Mouse (Mus musculus): ENCODE measurements around the gene Kctd2. TPM values are rescaled to one million over a fixed set of nuclear protein-coding genes. Genes with fewer than 3 reads are reported as not detected.

The Kctd2 gene
- total RNA-seq (2023), result 52.0 TPM

GRCm38 (mm10) chr11:115419531-115420237 is at the start of gene Kctd2, which contains the start of gene Atp5h:
Gene Kctd2 (plus strand): TSS chr11:115420128.
Gene Atp5h (minus strand): TSS chr11:115419962.

DNA sequence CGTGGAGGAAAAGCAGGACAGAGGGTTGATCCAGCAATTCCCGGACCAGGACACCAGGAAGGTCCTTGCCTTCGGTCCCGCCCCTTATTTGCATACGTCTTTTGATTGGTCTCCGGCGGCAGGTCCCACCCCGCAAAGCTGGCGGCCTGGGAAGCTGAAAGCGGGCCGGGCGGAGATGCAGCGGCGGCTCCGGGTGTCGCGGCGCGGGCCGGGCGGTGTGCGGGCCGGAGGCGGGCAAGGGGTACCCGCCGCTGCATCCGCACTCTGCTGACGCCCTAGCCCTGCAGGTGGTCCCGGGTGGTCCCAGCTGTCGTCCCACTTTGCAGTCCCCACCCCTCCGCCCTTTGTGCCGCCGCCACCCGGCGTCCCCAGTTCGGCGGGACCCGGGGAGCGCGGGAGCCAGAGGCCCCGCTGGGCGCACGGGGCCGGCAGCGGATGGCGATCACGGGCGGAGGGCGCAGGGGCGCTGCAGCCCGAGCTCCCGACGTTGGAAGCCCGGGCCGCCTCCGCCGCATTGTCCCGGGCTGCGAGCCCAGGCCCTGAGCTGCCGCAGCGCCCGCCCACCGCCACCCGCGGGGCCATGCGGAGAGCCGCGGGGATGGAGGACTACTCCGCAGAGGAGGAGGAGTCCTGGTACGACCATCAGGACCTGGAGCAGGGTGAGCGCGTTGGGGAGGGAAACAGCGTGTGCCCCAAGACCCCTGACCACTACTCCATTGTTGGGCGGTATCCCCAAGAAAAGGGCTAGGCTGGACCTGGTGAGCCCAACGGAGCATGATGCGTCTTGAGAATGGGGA is 38.0 kb upstream of the Kctd2 start, which contains the start of gene Cdr2l:
TSS of gene Cdr2l (plus strand) at position 174 of the 797 bp plus-strand sequence.

GRCm38 (mm10) chr11:115403338-115404124 is 16.4 kb upstream of the Kctd2 start, which contains the start of gene Mrpl58:
Gene Mrpl58 (plus strand): TSS chr11:115403752.

GRCm38 (mm10) chr11:115439906-115440595 is 20.1 kb downstream of the Kctd2 start, which contains the start of gene Trim80:
Gene Trim80 (plus strand): TSS chr11:115440545.

DNA sequence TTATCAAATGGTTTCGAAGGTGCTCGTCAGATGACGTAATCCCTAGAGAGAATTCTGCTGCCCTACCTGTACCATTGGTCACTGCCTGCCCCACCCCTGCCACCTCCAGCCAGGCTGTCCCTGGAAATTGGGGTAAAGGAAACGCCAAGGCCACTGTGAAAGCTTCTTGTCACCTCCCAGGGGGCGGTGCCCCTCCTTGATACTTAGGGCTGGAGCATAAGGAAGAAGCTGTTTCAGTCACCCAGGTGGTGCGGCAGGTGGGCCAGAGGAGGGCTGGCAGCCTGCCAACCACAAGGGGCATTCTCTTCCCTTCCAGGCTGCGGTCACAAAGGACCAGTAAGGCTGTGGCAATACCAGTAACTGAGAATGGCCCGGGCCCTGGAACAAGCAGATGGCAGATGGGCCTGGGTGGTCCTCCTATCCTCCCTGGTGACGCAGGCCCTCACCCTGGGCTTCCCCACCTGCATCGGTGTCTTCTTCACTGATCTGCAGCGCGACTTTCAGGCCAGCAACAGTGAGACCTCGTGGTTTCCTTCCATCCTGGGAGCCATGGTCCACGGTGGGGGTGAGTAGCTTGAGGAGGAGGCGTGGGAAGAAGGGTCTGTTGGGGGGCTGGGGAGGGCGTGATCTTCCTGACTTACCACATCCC is 42.4 kb downstream of the Kctd2 start, which contains the start of gene Slc16a5:
TSS of gene Slc16a5 (plus strand) at position 232 of the 649 bp plus-strand sequence.

GRCm38 (mm10) chr11:115475025-115475757 is 55.3 kb downstream of the Kctd2 start, which contains the start of gene Armc7:
Gene Armc7 (plus strand): TSS chr11:115475667.

Other genes with a start within 250 kb of the Kctd2 start
- 11.2 TPM for gene Tmem104, start 232.6 kb upstream of the Kctd2 start, total RNA-seq (2023)
- gene Nat9, start 232.3 kb upstream of the Kctd2 start, total RNA-seq (2023), result 11.8 TPM
- gene Grin2c, start 152.9 kb upstream of the Kctd2 start, total RNA-seq (2023), result not detected
- 17.1 TPM for gene Fdxr, start 143.1 kb upstream of the Kctd2 start, total RNA-seq (2023)
- 1.1 TPM for gene Fads6, start 122.5 kb upstream of the Kctd2 start, total RNA-seq (2023)
- not detected for gene Otop2, start 113.0 kb upstream of the Kctd2 start, total RNA-seq (2023)
- not detected for gene Ush1g, start 98.1 kb upstream of the Kctd2 start, total RNA-seq (2023)
- not detected for gene Otop3, start 85.4 kb upstream of the Kctd2 start, total RNA-seq (2023)
- gene Hid1, start 52.4 kb upstream of the Kctd2 start, total RNA-seq (2023), result 28.6 TPM
- 0.82 TPM for gene Cdr2l, start 38.2 kb upstream of the Kctd2 start, total RNA-seq (2023)
- 76.4 TPM for gene Mrpl58, start 16.4 kb upstream of the Kctd2 start, total RNA-seq (2023)
- gene Atp5h, start 166 bp upstream of the Kctd2 start, total RNA-seq (2023), result 215 TPM
- not detected for gene Trim80, start 20.4 kb downstream of the Kctd2 start, total RNA-seq (2023)
- gene Slc16a5, start 42.3 kb downstream of the Kctd2 start, total RNA-seq (2023), result 9.4 TPM
- 34.7 TPM for gene Armc7, start 55.5 kb downstream of the Kctd2 start, total RNA-seq (2023)
- gene Nt5c, start 71.7 kb downstream of the Kctd2 start, total RNA-seq (2023), result 111 TPM
- 171 TPM for gene Jpt1, start 94.3 kb downstream of the Kctd2 start, total RNA-seq (2023)
- gene Sumo2, start 116.1 kb downstream of the Kctd2 start, total RNA-seq (2023), result 231 TPM
- 48.4 TPM for gene Nup85, start 144.3 kb downstream of the Kctd2 start, total RNA-seq (2023)
- gene Mrps7, start 183.8 kb downstream of the Kctd2 start, total RNA-seq (2023), result 31.5 TPM
- 85.0 TPM for gene Gga3, start 183.9 kb downstream of the Kctd2 start, total RNA-seq (2023)
- gene Mif4gd, start 192.8 kb downstream of the Kctd2 start, total RNA-seq (2023), result 91.1 TPM
- 36.2 TPM for gene Slc25a19, start 208.2 kb downstream of the Kctd2 start, total RNA-seq (2023)